Mouse (Mus musculus) small intestine, adult 10 weeks (tissue): ENCODE measurements around the gene Stac3. TPM values are rescaled to one million over a fixed set of nuclear protein-coding genes. Genes with fewer than 3 reads are reported as not detected.

ENCODE experiments used
- polyA plus RNA-seq: library from polyadenylated mRNA; stranded (reverse); fragments of 350-450 nt; fragmentation: Illumina TruSeq; extraction: RNeasy Lipid Tissue Mini Kit (QIAGEN cat#74804); gene quantifications from one replicate; pipeline ENCODE4 v1.2.3, GENCODE M21; 2014; ENCODE audit warnings: low replicate concordance

The Stac3 gene
- not detected for polyA plus RNA-seq

GRCm38 (mm10) chr10:127500894-127501893, at the start of gene Stac3:
Gene Stac3 (plus strand): TSS chr10:127501686.

DNA sequence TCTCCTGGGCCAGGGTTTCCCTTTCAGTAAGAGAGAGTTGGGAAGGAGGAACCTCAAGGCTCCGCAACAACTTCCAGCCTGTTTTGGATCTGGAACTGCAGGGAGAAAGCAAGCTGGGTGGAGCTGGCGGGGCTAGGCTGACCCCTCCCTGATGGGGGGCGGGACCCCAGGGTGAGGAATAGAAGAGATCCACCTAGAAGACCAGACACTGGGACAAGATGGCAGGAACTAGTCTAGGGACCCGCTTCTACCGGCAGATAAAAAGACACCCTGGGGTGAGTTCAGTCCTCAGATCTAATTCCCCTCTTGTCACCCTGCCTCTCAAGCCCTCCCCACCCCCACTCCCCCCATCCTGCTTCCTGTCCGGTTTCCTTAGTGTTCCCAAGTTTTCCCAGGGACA, 13.3 kb downstream of the Stac3 start, which contains the start of gene Ndufa4l2:
Ndufa4l2 (plus strand) TSS at position 204 of the 400 bp plus-strand sequence.

DNA sequence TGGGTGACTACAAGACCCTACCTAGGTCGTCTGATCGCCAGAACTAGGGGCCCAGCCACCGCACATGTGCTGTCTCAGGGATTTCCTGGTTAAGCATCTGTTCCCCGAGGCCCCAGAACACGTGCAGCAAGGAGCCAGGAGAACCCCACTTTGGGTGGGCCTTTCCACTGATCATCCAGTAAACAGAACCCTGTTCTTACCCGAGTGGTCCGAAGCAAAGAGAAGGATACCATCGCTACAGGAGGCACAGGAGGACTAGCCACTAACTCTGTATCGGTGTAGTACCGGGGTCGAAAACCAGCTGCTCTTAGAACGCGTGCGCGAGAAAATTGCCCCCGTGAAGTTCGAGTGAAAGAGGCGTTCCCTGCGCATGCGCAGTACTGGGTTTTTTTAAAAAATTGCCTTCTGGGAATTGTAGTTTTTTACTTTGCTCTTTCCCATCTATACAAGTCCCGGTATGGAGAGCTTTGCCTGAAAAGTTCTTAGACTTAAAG, 20.6 kb downstream of the Stac3 start, which contains the start of gene Shmt2:
Shmt2 (minus strand) TSS at position 357 of the 494 bp plus-strand sequence.

GRCm38 (mm10) chr10:127534036-127534928, 32.8 kb downstream of the Stac3 start, which contains the start of gene Nxph4:
Gene Nxph4 (minus strand): TSS chr10:127534559.

Other genes starting within 250 kb of the Stac3 start
- gene Kif5a, start 238.3 kb upstream of the Stac3 start, polyA plus RNA-seq: 1.0 TPM
- gene Dctn2, start 235.3 kb upstream of the Stac3 start, polyA plus RNA-seq: 15.2 TPM
- 2.0 TPM for gene Mbd6, start 212.7 kb upstream of the Stac3 start, polyA plus RNA-seq
- gene Mars, start 189.9 kb upstream of the Stac3 start, polyA plus RNA-seq: 7.2 TPM
- 1.1 TPM for gene Arhgap9, start 179.7 kb upstream of the Stac3 start, polyA plus RNA-seq
- 0.11 TPM for gene Gli1, start 159.7 kb upstream of the Stac3 start, polyA plus RNA-seq
- gene Inhbe, start 147.3 kb upstream of the Stac3 start, polyA plus RNA-seq: not detected
- gene Inhbc, start 131.3 kb upstream of the Stac3 start, polyA plus RNA-seq: not detected
- gene R3hdm2, start 121.4 kb upstream of the Stac3 start, polyA plus RNA-seq: 116 TPM
- gene Ndufa4l2, start 13.3 kb downstream of the Stac3 start, polyA plus RNA-seq: not detected
- 0.78 TPM for gene Shmt2, start 20.8 kb downstream of the Stac3 start, polyA plus RNA-seq
- not detected for gene Nxph4, start 32.9 kb downstream of the Stac3 start, polyA plus RNA-seq
- 3.2 TPM for gene Lrp1, start 119.5 kb downstream of the Stac3 start, polyA plus RNA-seq
- gene Stat6, start 141.3 kb downstream of the Stac3 start, polyA plus RNA-seq: 46.4 TPM
- gene Nemp1, start 165.2 kb downstream of the Stac3 start, polyA plus RNA-seq: 9.6 TPM
- 0.48 TPM for gene Nab2, start 166.9 kb downstream of the Stac3 start, polyA plus RNA-seq
- gene Myo1a, start 203.5 kb downstream of the Stac3 start, polyA plus RNA-seq: 124 TPM
- not detected for gene Tac2, start 222.8 kb downstream of the Stac3 start, polyA plus RNA-seq
- 3.1 TPM for gene Zbtb39, start 237.9 kb downstream of the Stac3 start, polyA plus RNA-seq